Mouse (Mus musculus) C2C12 (cell line): Measurements from ENCODE around the gene Pnpo.

Experiments used
- CEBPB ChIP-seq: IDR thresholded peaks from one replicate; pipeline ENCODE4 v1.6.1; 2011; ENCODE audit warnings: low read depth, mild to moderate bottlenecking, control low read depth, moderate library complexity
- CTCF ChIP-seq: IDR thresholded peaks from one replicate; pipeline ENCODE4 v1.5.1; 2011; ENCODE audit not compliant: control insufficient read depth, insufficient read depth, insufficient read length
- MAX ChIP-seq: IDR thresholded peaks from one replicate; pipeline ENCODE4 v1.6.1; 2011; ENCODE audit warnings: mild to moderate bottlenecking, control low read depth
- MYOD1 ChIP-seq: IDR thresholded peaks from one replicate; pipeline ENCODE4 v1.6.1; 2011; ENCODE audit warnings: low read depth; ENCODE audit not compliant: control insufficient read depth, insufficient read length
- MYOG ChIP-seq: IDR thresholded peaks from one replicate; pipeline ENCODE4 v1.6.1; 2011; ENCODE audit not compliant: control insufficient read depth, insufficient read length; ENCODE audit errors: extremely low read depth
- USF1 ChIP-seq: IDR thresholded peaks from one replicate; pipeline ENCODE4 v1.6.1; 2011; ENCODE audit warnings: low read depth, mild to moderate bottlenecking, control low read depth, moderate library complexity

DNA sequence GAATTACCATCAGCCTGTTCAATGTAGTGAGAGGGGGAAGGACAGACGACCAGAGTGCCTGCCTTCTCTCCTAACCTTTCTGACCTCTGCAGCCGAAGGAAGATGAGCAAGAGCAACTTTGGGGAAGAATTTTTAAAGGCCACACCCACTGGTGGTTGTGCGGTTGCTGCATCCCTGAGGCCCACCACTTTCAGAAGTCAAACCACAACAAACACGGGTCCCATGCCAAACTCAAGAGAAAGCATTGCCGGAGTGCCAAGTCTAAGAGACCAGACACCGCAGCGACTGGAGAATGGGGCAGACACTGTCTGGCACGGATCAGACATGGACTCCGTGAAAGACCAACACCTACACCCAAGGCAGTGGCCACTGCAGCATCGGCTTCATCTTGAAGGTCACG lies 18.9 kb downstream of the Pnpo start:
- TF ChIP-seq CTCF = no peak
- TF ChIP-seq MYOG = no peak
- no peak for TF ChIP-seq MAX
- TF ChIP-seq USF1 = no peak
- TF ChIP-seq MYOD1 = no peak
- no peak for TF ChIP-seq CEBPB
